Mouse (Mus musculus) frontal cortex, adult 2 months (tissue): ENCODE results near the gene Nlrp4c. TPM values are rescaled to one million over a fixed set of nuclear protein-coding genes. Genes with fewer than 3 reads are reported as not detected.

ENCODE experiments used
- polyA plus RNA-seq: library from polyadenylated mRNA; depleted of rRNA; stranded (reverse); fragments of >200 nt; gene quantifications from 2 replicates; pipeline ENCODE4 v1.2.3, GENCODE M21; 2012; rRNA removed

The Nlrp4c gene
- polyA plus RNA-seq, 1 experiment: not detected

Other genes starting within 250 kb of the Nlrp4c start
- not detected in 2 replicates for gene Vmn1r63, start 239.7 kb upstream of the Nlrp4c start, polyA plus RNA-seq
- gene Vmn1r64, start 160.6 kb upstream of the Nlrp4c start, polyA plus RNA-seq: not detected in 2 replicates
- not detected in 2 replicates for gene Vmn1r65, start 34.2 kb upstream of the Nlrp4c start, polyA plus RNA-seq
- 33.4 and 33.9 TPM in 2 replicates for gene Zfp787, start 110.8 kb downstream of the Nlrp4c start, polyA plus RNA-seq
- 49.2 and 50.3 TPM in 2 replicates for gene Zfp444, start 127.1 kb downstream of the Nlrp4c start, polyA plus RNA-seq
- gene Galp, start 151.9 kb downstream of the Nlrp4c start, polyA plus RNA-seq: not detected in 2 replicates
- not detected in 2 replicates for gene Zscan5b, start 177.1 kb downstream of the Nlrp4c start, polyA plus RNA-seq
- gene Epp13, start 207.5 kb downstream of the Nlrp4c start, polyA plus RNA-seq: not detected in 2 replicates
- 7.3 and 7.6 TPM in 2 replicates for gene Zfp667, start 241.4 kb downstream of the Nlrp4c start, polyA plus RNA-seq